Mouse (Mus musculus) forebrain, embryonic 13.5 days (tissue): ENCODE results near the gene Gng2. TPM values are rescaled to one million over a fixed set of nuclear protein-coding genes. Genes with fewer than 3 reads are reported as not detected.

ENCODE experiments used
- ATAC-seq: fragments of 200-750 bp; cut with Nextera tagmentation; 2 replicates; pipeline ENCODE4 v1.8.0; 2017
- H3K27ac ChIP-seq: fragments of 300-500 bp; sonication (generic); 2 replicates; pipeline ENCODE4 v1.5.1; 2015; ENCODE audit warnings: inconsistent platforms, mild to moderate bottlenecking, moderate library complexity
- H3K27me3 ChIP-seq: fragments of 300-500 bp; sonication (generic); 2 replicates; pipeline ENCODE4 v1.6.1; 2015; ENCODE audit warnings: mild to moderate bottlenecking, inconsistent platforms
- H3K36me3 ChIP-seq: fragments of 300-500 bp; sonication (generic); 2 replicates; pipeline ENCODE4 v1.6.1; 2015; ENCODE audit warnings: mild to moderate bottlenecking, inconsistent platforms; ENCODE audit not compliant: poor library complexity, severe bottlenecking
- H3K4me1 ChIP-seq: fragments of 300-500 bp; sonication (generic); 2 replicates; pipeline ENCODE4 v1.6.1; 2015; ENCODE audit warnings: inconsistent platforms
- H3K4me2 ChIP-seq: fragments of 300-500 bp; sonication (generic); 2 replicates; pipeline ENCODE4 v1.6.1; 2015; ENCODE audit warnings: inconsistent platforms, mild to moderate bottlenecking, moderate library complexity
- H3K4me3 ChIP-seq: fragments of 300-500 bp; sonication (generic); 2 replicates; pipeline ENCODE4 v1.5.1; 2015; ENCODE audit warnings: mild to moderate bottlenecking, inconsistent platforms
- H3K9ac ChIP-seq: fragments of 300-500 bp; sonication (generic); 2 replicates; pipeline ENCODE4 v1.6.1; 2015; ENCODE audit warnings: mild to moderate bottlenecking, inconsistent platforms
- H3K9me3 ChIP-seq: fragments of 300-500 bp; sonication (generic); replicated peaks from 2 replicates; pipeline ENCODE4 v1.6.1; 2016; ENCODE audit warnings: inconsistent platforms
- WGBS: fragments of 180-500 bp; shearing (Covaris S2); methylation state at CpG from one replicate; pipeline ENCODE4 v1.1.7; 2015; 5-methylcytosine and 5-hydroxymethylcytosine counted together
- polyA plus RNA-seq: library from polyadenylated mRNA; unstranded; fragments of >200 nt; fragmentation: Nextera tagmentation; extraction: Ambion mirVana; gene quantifications from 2 replicates; pipeline ENCODE4 v1.2.1, GENCODE M21; 2015

Gene Gng2
- 304 and 326 TPM in 2 replicates for polyA plus RNA-seq

DNA sequence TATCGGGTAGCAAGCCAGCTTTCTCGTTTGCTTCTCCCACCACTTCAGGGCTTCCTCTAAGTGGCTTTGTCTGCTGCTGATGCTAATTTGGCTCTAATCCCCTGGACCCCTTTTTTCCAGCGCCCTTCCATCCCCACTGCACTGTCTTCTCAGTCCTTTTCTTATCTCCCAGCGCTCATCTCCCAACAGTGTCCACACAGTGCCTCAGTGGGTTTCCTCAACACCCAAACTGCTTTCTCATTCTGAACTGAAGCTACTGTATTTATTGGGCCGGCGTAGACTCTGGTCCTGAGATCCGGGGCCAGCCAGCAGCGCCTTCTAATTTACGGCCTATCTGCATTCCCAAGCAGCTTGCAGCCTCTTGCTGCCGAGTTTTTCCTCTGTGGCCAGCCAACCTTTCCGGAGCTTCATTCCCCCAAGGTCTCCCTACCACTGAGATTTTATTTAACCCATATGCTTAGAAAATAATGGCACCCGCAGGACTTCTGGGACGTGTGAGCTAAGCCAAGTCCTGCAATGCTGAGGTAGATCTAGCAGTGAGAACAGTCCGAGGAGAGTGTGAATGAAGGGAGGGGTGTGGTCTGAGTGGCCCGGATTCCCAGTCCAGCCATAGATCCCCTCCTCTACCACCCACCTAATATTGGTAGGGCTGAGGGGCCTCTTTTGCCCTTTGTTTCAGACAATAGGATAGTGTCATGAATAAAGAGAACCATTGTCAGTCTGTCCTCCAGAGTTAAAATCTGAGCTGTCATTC lies at the start of gene Gng2:
Gene Gng2, minus strand, starts transcription at position 357 of the 754 bp plus-strand sequence.
- 9% methylated on average over 15 of the region's 15 CpGs for WGBS
- Histone ChIP-seq H3K27me3 (no peaks in the 10 kb centered on the region), H3K9me3 (no peaks in the 10 kb centered on the region)

DNA sequence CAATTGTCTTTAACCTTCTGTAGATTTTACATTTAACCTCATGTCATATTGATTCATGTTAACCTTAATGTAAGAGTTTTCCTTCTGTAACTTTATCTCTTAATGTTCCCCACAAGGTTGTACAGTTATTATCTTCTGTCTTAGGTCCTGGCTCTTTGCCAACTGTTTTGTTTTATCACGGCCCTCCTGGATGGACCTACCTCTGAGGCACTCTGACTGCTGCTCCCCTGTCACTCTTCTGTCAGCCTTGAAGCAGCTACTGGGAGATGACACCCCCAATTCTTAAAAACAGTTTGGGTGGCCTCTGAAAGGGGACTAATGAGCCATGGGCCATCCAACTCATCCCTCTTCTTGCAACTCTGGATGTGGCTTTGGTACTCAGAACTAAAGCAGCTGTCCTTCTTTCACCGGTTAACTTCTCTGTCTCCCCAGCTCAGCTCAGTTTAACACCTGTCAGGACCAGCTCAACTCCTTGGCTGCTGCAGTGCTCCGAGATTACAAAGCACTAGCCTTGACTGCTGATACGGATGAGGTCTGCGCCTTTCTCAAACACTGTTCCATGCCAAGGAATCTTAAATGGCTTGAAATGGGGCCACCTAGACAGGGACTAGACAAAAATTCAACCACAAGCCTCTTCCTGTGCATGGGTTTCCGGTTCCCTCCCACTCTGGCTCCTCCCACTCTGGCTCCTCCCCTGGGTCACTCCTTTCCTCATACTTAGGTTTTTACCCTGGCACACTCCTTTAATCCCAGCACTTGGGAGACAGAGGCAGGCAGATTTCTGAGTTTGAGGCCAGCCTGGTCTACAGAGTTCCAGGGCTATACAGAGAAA lies 47.7 kb upstream of the Gng2 start:
- Histone ChIP-seq H3K36me3 (no peaks in the 10 kb centered on the region), H3K4me1 (no peaks in the 10 kb centered on the region), H3K4me2 (no peak overlapping the region), H3K4me3 (no peak overlapping the region), H3K9me3 (no peaks in the 10 kb centered on the region), H3K9ac (no peak overlapping the region), H3K27me3 (no peaks in the 10 kb centered on the region), H3K27ac (no peak overlapping the region)
- 77% methylated on average over 6 of the region's 6 CpGs for WGBS
- no peak for ATAC-seq

More for the DNA sequence above, at the start of gene Gng2:
- Histone ChIP-seq H3K4me3 (peak within 1 kb of the TSS; percentile 57), H3K9ac (peak within 1 kb of the TSS; percentile 87), H3K36me3 (no peaks in the 10 kb centered on the region), H3K27ac (peak within 1 kb of the TSS; percentile 97), H3K4me2 (peak within 1 kb of the TSS; percentile 64), H3K4me1 (peaks cover 35% of the 10 kb centered on the region)
- ATAC-seq = peak; percentile 49; the same call in 1 of the 2 replicates

DNA sequence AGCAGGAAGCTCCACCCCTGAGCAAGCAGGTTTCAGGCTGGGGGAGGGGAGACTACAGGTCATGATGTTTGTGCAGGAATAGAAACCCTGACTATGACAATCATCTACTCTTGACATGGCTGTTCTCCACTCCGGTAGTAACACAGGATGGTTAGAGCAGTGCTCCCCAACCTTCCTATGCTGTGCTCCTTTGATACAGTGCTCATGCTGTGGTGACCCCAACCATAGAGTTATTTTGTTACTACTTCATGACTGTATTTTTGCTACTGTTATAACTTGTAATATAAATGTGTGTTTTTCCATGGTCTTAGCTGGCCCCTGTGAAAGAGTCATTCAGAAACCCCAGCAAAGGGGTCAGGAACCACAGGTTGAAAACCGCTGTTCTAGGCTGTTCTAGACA lies 46.5 kb upstream of the Gng2 start:
- Histone ChIP-seq H3K4me2 (no peak overlapping the region), H3K9me3 (no peaks in the 10 kb centered on the region), H3K27me3 (no peaks in the 10 kb centered on the region), H3K36me3 (no peaks in the 10 kb centered on the region), H3K27ac (no peak overlapping the region), H3K9ac (no peak overlapping the region), H3K4me1 (no peaks in the 10 kb centered on the region), H3K4me3 (no peak overlapping the region)
- 97% methylated on average over 2 of the region's 2 CpGs for WGBS
- ATAC-seq = no peak

DNA sequence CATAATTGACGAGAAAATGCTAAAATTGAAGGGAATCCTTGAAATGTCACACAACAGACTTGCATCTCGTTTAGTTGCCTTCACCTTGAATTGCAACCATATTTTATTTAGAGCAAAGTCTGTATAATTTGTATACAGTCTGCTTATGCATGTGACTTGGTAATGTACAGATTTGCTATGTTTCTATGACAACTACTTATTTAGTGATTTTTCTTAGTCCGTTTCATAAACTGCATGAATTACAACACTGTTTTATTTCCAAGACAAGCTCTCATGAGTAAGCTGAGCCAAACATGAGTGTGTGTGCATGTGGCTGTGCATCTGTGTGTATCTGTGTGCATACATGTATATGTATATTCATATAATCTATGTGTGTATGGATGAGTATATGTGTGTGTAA lies 42.1 kb upstream of the Gng2 start:
- Histone ChIP-seq H3K9me3 (no peaks in the 10 kb centered on the region), H3K27ac (no peak overlapping the region), H3K9ac (no peak overlapping the region), H3K36me3 (no peaks in the 10 kb centered on the region), H3K4me3 (no peak overlapping the region), H3K4me1 (no peaks in the 10 kb centered on the region), H3K27me3 (no peaks in the 10 kb centered on the region), H3K4me2 (no peak overlapping the region)
- ATAC-seq = peak; percentile 45; the same call in 1 of the 2 replicates
- 76% methylated on average over 3 of the region's 3 CpGs for WGBS

DNA sequence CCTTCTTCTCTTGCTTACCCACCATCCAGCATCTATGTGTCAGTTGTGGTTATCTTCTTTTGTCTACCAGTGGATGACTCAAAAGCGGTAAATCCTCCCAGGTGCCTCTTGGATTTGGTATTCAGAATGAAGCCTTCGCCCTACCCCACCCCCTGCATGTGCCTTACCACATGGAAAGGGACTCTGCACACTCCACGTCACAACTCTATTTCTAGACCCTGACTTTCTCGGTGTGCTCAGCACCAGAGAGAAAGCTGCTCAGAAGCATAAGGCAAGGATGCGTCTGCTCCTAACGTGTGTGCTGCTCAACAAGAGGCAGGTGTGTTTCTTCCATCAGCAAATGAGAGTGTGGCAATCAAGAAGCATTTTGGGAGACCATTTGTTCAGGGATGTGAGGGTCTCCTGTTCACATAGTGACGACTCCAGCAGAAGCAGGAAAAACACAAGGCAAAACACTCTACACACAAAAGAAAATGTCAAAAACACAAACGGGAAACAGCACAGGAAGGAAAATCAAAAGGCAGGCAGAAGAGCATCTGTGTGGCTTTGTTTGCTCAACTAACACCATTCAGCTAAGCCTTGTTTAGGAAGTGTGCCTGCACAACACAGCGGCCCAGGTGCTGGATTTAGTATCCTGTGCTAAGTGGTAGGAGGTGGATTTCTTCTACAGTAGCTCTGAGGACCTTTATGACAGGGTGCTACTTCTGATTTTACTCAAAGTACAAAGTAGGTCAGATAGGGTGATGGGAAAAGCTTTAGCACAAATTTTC lies 35.3 kb upstream of the Gng2 start:
- 64% methylated on average over 9 of the region's 9 CpGs for WGBS
- Histone ChIP-seq H3K4me3 (no peak overlapping the region), H3K4me2 (no peak overlapping the region), H3K9me3 (no peaks in the 10 kb centered on the region), H3K36me3 (no peaks in the 10 kb centered on the region), H3K27me3 (no peaks in the 10 kb centered on the region), H3K4me1 (no peaks in the 10 kb centered on the region), H3K27ac (no peak overlapping the region), H3K9ac (no peak overlapping the region)
- ATAC-seq = no peak

DNA sequence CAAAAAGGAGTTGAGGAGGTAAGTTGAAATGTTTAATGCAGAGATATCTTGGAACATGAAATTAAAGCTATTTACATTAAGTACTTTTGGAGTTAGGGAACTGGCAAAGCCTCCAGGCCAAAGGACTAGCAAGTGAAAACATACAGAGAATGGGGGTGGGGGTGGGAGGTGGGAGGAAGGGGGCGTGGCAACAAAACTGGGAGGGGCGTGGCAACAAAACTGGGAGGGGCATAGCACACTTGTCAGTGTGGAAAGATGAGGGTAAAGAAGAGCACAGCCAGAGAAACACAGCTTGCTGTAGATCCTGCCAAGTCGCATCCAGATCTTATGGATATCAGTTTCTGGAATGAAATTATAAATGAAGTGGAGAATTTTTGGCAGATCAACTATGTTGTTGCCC lies 30.0 kb upstream of the Gng2 start:
- no peaks in the 10 kb centered on the region for H3K27me3 ChIP-seq
- H3K36me3 ChIP-seq = no peaks in the 10 kb centered on the region
- no peak overlapping the region for H3K4me3 ChIP-seq
- no peak overlapping the region for H3K4me2 ChIP-seq
- H3K27ac ChIP-seq = no peak overlapping the region
- no peak overlapping the region for H3K9ac ChIP-seq
- ATAC-seq = no peak
- WGBS = 81% methylated on average over 3 of the region's 3 CpGs
- 0 out of 2 replicates have a peak, but pooled peaks cover 3% of the 10 kb centered on the region for H3K9me3 ChIP-seq
- no peaks in the 10 kb centered on the region for H3K4me1 ChIP-seq

DNA sequence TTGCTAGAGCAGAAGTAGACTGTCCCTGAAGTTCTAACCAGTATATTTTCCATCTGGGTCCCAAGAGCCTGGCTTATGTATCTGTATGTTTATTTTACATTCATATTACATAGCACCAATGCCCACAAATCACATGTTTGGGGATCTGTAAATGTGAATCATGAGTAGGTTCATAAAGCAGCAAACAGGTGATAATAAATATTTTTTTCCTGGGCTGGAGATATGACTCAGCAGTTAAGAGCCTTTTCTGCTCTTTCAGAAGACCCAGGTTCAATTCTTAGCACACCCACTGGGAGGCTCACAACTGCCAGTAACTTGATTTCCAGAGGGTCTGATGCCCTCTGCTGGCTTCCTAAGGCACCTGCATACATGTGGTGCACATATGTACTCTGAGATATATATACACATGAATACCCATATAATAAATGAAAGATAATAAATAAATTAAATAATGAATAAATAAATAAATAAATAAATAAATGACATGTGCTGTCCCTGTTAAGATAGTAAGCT lies 27.4 kb upstream of the Gng2 start:
- Histone ChIP-seq H3K4me3 (no peak overlapping the region), H3K27ac (no peak overlapping the region), H3K27me3 (no peaks in the 10 kb centered on the region), H3K9me3 (peaks cover 8% of the 10 kb centered on the region), H3K36me3 (no peaks in the 10 kb centered on the region), H3K4me2 (no peak overlapping the region), H3K4me1 (no peaks in the 10 kb centered on the region), H3K9ac (no peak overlapping the region)
- no peak for ATAC-seq

DNA sequence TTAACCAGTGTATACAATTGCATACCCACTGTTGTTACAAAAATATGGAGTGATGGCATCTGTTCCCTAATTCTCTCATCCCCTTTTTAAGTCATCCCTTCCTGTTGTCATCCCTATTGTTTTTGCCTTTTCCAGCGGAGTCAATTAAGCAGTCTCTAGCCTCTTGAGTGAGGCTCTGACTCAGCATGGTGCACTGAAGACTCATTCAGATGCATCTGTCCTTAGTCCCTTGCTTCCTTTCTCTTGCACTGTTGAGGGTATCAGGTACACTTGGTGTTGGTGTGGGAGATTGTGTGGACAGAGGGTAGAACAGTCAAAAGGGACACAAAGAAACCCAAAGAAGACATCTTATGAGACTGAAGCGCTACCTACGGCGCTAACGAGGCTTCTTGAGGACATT lies 19.4 kb upstream of the Gng2 start:
- WGBS = 55% methylated on average over 5 of the region's 5 CpGs
- Histone ChIP-seq H3K4me2 (no peak overlapping the region), H3K36me3 (no peaks in the 10 kb centered on the region), H3K27me3 (no peaks in the 10 kb centered on the region), H3K4me1 (peaks cover 3% of the 10 kb centered on the region), H3K9ac (no peak overlapping the region), H3K27ac (no peak overlapping the region), H3K4me3 (no peak overlapping the region), H3K9me3 (peaks cover 5% of the 10 kb centered on the region)
- no peak for ATAC-seq

DNA sequence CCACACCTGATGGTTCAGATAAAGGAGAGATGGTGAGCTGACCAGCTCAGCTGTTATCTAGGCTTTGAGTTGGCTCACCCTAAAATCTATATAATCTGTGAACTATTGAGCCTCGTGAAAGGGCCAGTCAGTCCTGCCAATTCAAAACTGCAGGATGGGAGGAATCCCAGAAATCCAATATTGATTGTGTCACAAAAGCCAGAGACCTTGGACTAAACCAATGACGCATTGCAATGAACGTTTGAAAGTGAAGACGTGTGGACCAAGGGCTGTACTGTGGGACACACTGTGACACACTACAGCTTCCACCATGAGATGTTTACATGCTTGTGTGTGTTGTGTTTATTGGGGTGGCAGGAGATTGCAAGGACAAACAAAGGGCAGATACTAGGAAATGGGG lies 18.5 kb upstream of the Gng2 start:
- Histone ChIP-seq H3K36me3 (no peaks in the 10 kb centered on the region), H3K27me3 (no peaks in the 10 kb centered on the region), H3K27ac (no peak overlapping the region), H3K9me3 (no peaks in the 10 kb centered on the region), H3K4me2 (no peak overlapping the region), H3K4me1 (peaks cover 8% of the 10 kb centered on the region), H3K9ac (no peak overlapping the region), H3K4me3 (no peak overlapping the region)
- ATAC-seq = no peak
- 94% methylated on average over 4 of the region's 4 CpGs for WGBS

DNA sequence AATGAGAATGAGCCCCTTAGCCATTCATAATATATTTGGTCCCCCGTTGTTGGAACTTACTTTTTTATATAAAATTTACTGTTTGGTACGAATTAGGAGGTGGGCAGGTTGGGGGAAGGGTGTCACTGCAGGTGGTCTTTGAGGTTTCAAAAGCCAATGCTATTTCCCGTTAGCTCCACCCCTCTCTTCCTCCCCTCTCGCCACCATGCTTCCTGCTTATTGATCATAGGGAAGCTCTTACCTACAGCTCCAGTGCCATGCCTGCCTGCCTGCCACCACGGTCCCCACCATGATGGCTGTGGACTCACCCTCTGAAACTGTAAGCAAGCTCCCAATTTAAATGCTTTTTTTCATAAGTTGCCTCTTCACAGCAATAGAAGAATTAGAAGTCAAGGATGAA lies 16.6 kb upstream of the Gng2 start:
- no peak for ATAC-seq
- 72% methylated on average over 5 of the region's 5 CpGs for WGBS
- Histone ChIP-seq H3K9me3 (no peaks in the 10 kb centered on the region), H3K4me2 (no peak overlapping the region), H3K27me3 (no peaks in the 10 kb centered on the region), H3K36me3 (no peaks in the 10 kb centered on the region), H3K4me3 (no peak overlapping the region), H3K9ac (no peak overlapping the region), H3K4me1 (peaks cover 8% of the 10 kb centered on the region), H3K27ac (no peak overlapping the region)

DNA sequence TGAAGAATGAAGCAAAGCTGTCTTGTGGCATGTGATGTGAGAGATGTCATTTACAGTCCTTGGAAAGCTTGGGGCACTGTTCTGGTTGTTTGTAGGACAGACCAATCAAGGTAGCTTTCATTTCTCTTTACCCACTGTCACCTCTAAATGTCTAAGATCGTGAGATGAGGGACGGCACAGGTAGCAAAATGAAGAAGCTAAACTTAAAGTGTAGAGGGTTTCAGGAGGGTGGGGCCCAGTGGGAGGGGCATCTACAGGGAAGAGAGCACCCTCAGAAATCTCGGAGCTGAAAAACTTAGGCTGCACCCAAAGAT lies 16.1 kb upstream of the Gng2 start:
- Histone ChIP-seq H3K9ac (no peak overlapping the region), H3K27me3 (no peaks in the 10 kb centered on the region), H3K27ac (no peak overlapping the region), H3K4me1 (peaks cover 8% of the 10 kb centered on the region), H3K4me2 (no peak overlapping the region), H3K36me3 (no peaks in the 10 kb centered on the region), H3K9me3 (no peaks in the 10 kb centered on the region), H3K4me3 (no peak overlapping the region)
- WGBS = 93% methylated on average over 3 of the region's 3 CpGs
- ATAC-seq = no peak
